Mouse (Mus musculus) megakaryocyte, embryonic 14.5 days (primary cell): Measurements from ENCODE around the gene Eif4b.

Experiments
- FLI1 ChIP-seq: IDR thresholded peaks from 2 replicates; pipeline ENCODE4 v1.6.1; 2012; ENCODE audit warnings: low read length, inconsistent platforms, mixed read lengths
- GATA1 ChIP-seq: IDR thresholded peaks from 3 replicates; pipeline ENCODE4 v1.6.1; 2012; ENCODE audit warnings: mixed read lengths, low read length, inconsistent platforms, borderline replicate concordance

- TF ChIP-seq GATA1 = no peak
- no peak for TF ChIP-seq FLI1
Observed at GRCm38 (mm10) chr15:102135522-102136128, 62.1 kb downstream of the Eif4b start.
